Mouse (Mus musculus): Measurements from ENCODE around the gene Arcn1. TPM values are rescaled to one million over a fixed set of nuclear protein-coding genes. Genes with fewer than 3 reads are reported as not detected.

Gene Arcn1
- 135 and 149 TPM in 2 replicates for polyA plus RNA-seq (2015; fragmentation: Nextera tagmentation; extraction: Ambion mirVana)

- Histone ChIP-seq H3K27ac (peak within 1 kb of the TSS; percentile 99), H3K9me3 (replicated peaks; ENCODE audit: low read length) (no peaks in the 10 kb centered on the region), H3K4me1 (replicated peaks; ENCODE audit: insufficient read depth, low read length) (peaks cover 4% of the 10 kb centered on the region), H3K4me3 (replicated peaks; ENCODE audit: low read depth, low read length) (peak within 1 kb of the TSS; percentile 96), H3K27me3 (ENCODE audit: insufficient read depth, low read length) (no peaks in the 10 kb centered on the region), H3K9ac (ENCODE audit: low read depth, low read length) (peak within 1 kb of the TSS; percentile 99), H3K4me2 (ENCODE audit: low read length) (peak within 1 kb of the TSS; percentile 77), H3K36me3 (ENCODE audit: insufficient read depth, low read length) (no peaks in the 10 kb centered on the region)
- WGBS, result under 1% methylated on average over 79 of the region's 82 CpGs
- TF ChIP-seq CTCF (IDR thresholded peaks at IDR 0.05; ENCODE audit: low read depth), result 0 out of 2 replicates have a peak, but pooled peaks have one; percentile 16
- DNase-seq (ENCODE audit: low spot score) (peak; percentile 93), ATAC-seq (replicated peaks; ENCODE audit: low FRiP score, low read depth) (peak; percentile 90)
Measured at GRCm38 (mm10) chr9:44767101-44768028, at the start of gene Arcn1, which contains the start of gene Ift46. Arcn1 (minus strand) TSS chr9:44767845. Ift46 (plus strand) TSS chr9:44767908.

GRCm38 (mm10) chr9:44814179-44814578 lies 46.5 kb upstream of the Arcn1 start:
- no peaks in the 10 kb centered on the region for H3K4me1 ChIP-seq (replicated peaks; ENCODE audit: insufficient read depth, low read length)
- H3K27me3 ChIP-seq (ENCODE audit: insufficient read depth, low read length), result no peaks in the 10 kb centered on the region
- no peak overlapping the region for H3K4me3 ChIP-seq (replicated peaks; ENCODE audit: low read depth, low read length)
- H3K4me2 ChIP-seq (ENCODE audit: low read length), result no peak overlapping the region
- WGBS, result 97% methylated on average over 8 of the region's 8 CpGs
- H3K9me3 ChIP-seq (replicated peaks; ENCODE audit: low read length), result no peaks in the 10 kb centered on the region
- H3K36me3 ChIP-seq (ENCODE audit: insufficient read depth, low read length), result peaks cover 95% of the 10 kb centered on the region
- DNase-seq (ENCODE audit: low spot score) (no peak), ATAC-seq (replicated peaks; ENCODE audit: low FRiP score, low read depth) (no peak)
- TF ChIP-seq CTCF (IDR thresholded peaks at IDR 0.05; ENCODE audit: low read depth), result no peak
- H3K9ac ChIP-seq (ENCODE audit: low read depth, low read length), result no peak overlapping the region
- no peak overlapping the region for H3K27ac ChIP-seq

- H3K36me3 ChIP-seq (ENCODE audit: insufficient read depth, low read length), result peaks cover 90% of the 10 kb centered on the region
- H3K9me3 ChIP-seq (replicated peaks; ENCODE audit: low read length), result no peaks in the 10 kb centered on the region
- H3K4me3 ChIP-seq (replicated peaks; ENCODE audit: low read depth, low read length), result no peak overlapping the region
- H3K4me1 ChIP-seq (replicated peaks; ENCODE audit: insufficient read depth, low read length), result no peaks in the 10 kb centered on the region
- DNase-seq (ENCODE audit: low spot score) (peak; percentile 39), ATAC-seq (replicated peaks; ENCODE audit: low FRiP score, low read depth) (peak; percentile 83)
- no peak overlapping the region for H3K4me2 ChIP-seq (ENCODE audit: low read length)
- H3K27me3 ChIP-seq (ENCODE audit: insufficient read depth, low read length), result no peaks in the 10 kb centered on the region
- no peak for TF ChIP-seq CTCF (IDR thresholded peaks at IDR 0.05; ENCODE audit: low read depth)
- peak overlapping the region; percentile 15; the same call in 1 of the 2 replicates for H3K27ac ChIP-seq
- H3K9ac ChIP-seq (ENCODE audit: low read depth, low read length), result no peak overlapping the region
- 54% methylated on average over 10 of the region's 10 CpGs for WGBS
Measured at GRCm38 (mm10) chr9:44810316-44810715, 42.7 kb upstream of the Arcn1 start.

- no peaks in the 10 kb centered on the region; the same call in 1 of the 2 replicates for H3K4me1 ChIP-seq (replicated peaks; ENCODE audit: insufficient read depth, low read length)
- no peak overlapping the region for H3K4me3 ChIP-seq (replicated peaks; ENCODE audit: low read depth, low read length)
- H3K36me3 ChIP-seq (ENCODE audit: insufficient read depth, low read length), result peaks cover 67% of the 10 kb centered on the region
- TF ChIP-seq CTCF (IDR thresholded peaks at IDR 0.05; ENCODE audit: low read depth), result no peak
- ATAC-seq (replicated peaks; ENCODE audit: low FRiP score, low read depth) (no peak), DNase-seq (ENCODE audit: low spot score) (no peak)
- H3K27me3 ChIP-seq (ENCODE audit: insufficient read depth, low read length), result no peaks in the 10 kb centered on the region
- no peaks in the 10 kb centered on the region for H3K9me3 ChIP-seq (replicated peaks; ENCODE audit: low read length)
- 89% methylated on average over 10 of the region's 10 CpGs for WGBS
- H3K27ac ChIP-seq, result no peak overlapping the region
- no peak overlapping the region for H3K4me2 ChIP-seq (ENCODE audit: low read length)
- H3K9ac ChIP-seq (ENCODE audit: low read depth, low read length), result no peak overlapping the region
Measured at GRCm38 (mm10) chr9:44807778-44808177, 40.1 kb upstream of the Arcn1 start.

- no peak overlapping the region for H3K4me3 ChIP-seq (replicated peaks; ENCODE audit: low read depth, low read length)
- ATAC-seq (replicated peaks; ENCODE audit: low FRiP score, low read depth) (no peak), DNase-seq (ENCODE audit: low spot score) (no peak)
- H3K9ac ChIP-seq (ENCODE audit: low read depth, low read length), result no peak overlapping the region
- no peak overlapping the region for H3K27ac ChIP-seq
- H3K4me2 ChIP-seq (ENCODE audit: low read length), result no peak overlapping the region
- 34% methylated on average over 5 of the region's 5 CpGs for WGBS
- peaks cover 60% of the 10 kb centered on the region for H3K36me3 ChIP-seq (ENCODE audit: insufficient read depth, low read length)
- no peaks in the 10 kb centered on the region for H3K9me3 ChIP-seq (replicated peaks; ENCODE audit: low read length)
- H3K4me1 ChIP-seq (replicated peaks; ENCODE audit: insufficient read depth, low read length), result no peaks in the 10 kb centered on the region; the same call in 1 of the 2 replicates
- TF ChIP-seq CTCF (IDR thresholded peaks at IDR 0.05; ENCODE audit: low read depth), result no peak
- no peaks in the 10 kb centered on the region for H3K27me3 ChIP-seq (ENCODE audit: insufficient read depth, low read length)
Measured at GRCm38 (mm10) chr9:44807141-44807540, 39.5 kb upstream of the Arcn1 start.

- H3K4me2 ChIP-seq (ENCODE audit: low read length), result no peak overlapping the region
- no peak overlapping the region for H3K9ac ChIP-seq (ENCODE audit: low read depth, low read length)
- ATAC-seq (replicated peaks; ENCODE audit: low FRiP score, low read depth) (no peak), DNase-seq (ENCODE audit: low spot score) (no peak)
- H3K4me3 ChIP-seq (replicated peaks; ENCODE audit: low read depth, low read length), result no peak overlapping the region
- H3K36me3 ChIP-seq (ENCODE audit: insufficient read depth, low read length), result peaks cover 48% of the 10 kb centered on the region
- H3K27me3 ChIP-seq (ENCODE audit: insufficient read depth, low read length), result no peaks in the 10 kb centered on the region
- H3K27ac ChIP-seq, result no peak overlapping the region
- no peaks in the 10 kb centered on the region; the same call in 1 of the 2 replicates for H3K4me1 ChIP-seq (replicated peaks; ENCODE audit: insufficient read depth, low read length)
- TF ChIP-seq CTCF (IDR thresholded peaks at IDR 0.05; ENCODE audit: low read depth), result no peak
- H3K9me3 ChIP-seq (replicated peaks; ENCODE audit: low read length), result no peaks in the 10 kb centered on the region
- whole genome bisulfite sequencing, result 91% methylated on average over 5 of the region's 5 CpGs
Measured at GRCm38 (mm10) chr9:44805536-44805935, 37.9 kb upstream of the Arcn1 start.

Data from kidney, postnatal 0 days (tissue).